Mouse (Mus musculus) liver, embryonic 11.5 days (tissue): Measurements from ENCODE around the gene Sez6. TPM values are rescaled to one million over a fixed set of nuclear protein-coding genes. Genes with fewer than 3 reads are reported as not detected.
A peak's percentile ranks its signal among the peaks of the same experiment; 100 is the strongest.

ENCODE experiments used
- ATAC-seq: fragments of 200-750 bp; cut with Nextera tagmentation; replicated peaks from 2 replicates; pipeline ENCODE4 v1.8.0; 2017; ENCODE audit warnings: moderate number of reproducible peaks, mild to moderate bottlenecking, moderate TSS enrichment, moderate library complexity; ENCODE audit not compliant: low FRiP score
- DNase-seq: peaks from one replicate; pipeline ENCODE4 v3.0.0-alpha.2; 2017; ENCODE audit warnings: low spot score
- H3K27ac ChIP-seq: fragments of 300-500 bp; sonication (generic); 2 replicates; pipeline ENCODE4 v1.5.1; 2014; ENCODE audit warnings: mild to moderate bottlenecking, low read depth, low read length, control low read depth
- H3K27me3 ChIP-seq: fragments of 300-500 bp; sonication (generic); replicated peaks from 2 replicates; pipeline ENCODE4 v1.6.1; 2014; ENCODE audit warnings: low read length, mixed read lengths; ENCODE audit not compliant: control insufficient read depth, insufficient read depth
- H3K36me3 ChIP-seq: fragments of 300-500 bp; sonication (generic); 2 replicates; pipeline ENCODE4 v1.6.1; 2014; ENCODE audit warnings: mild to moderate bottlenecking, low read length, moderate library complexity, mixed read lengths; ENCODE audit not compliant: control insufficient read depth, insufficient read depth
- H3K4me1 ChIP-seq: fragments of 300-500 bp; sonication (generic); replicated peaks from 2 replicates; pipeline ENCODE4 v1.6.1; 2014; ENCODE audit warnings: low read length, mixed read lengths; ENCODE audit not compliant: control insufficient read depth, insufficient read depth
- H3K4me2 ChIP-seq: fragments of 300-500 bp; sonication (generic); 2 replicates; pipeline ENCODE4 v1.6.1; 2014; ENCODE audit warnings: mild to moderate bottlenecking, control low read depth, moderate library complexity
- H3K4me3 ChIP-seq: fragments of 300-500 bp; sonication (generic); 2 replicates; pipeline ENCODE4 v1.5.1; 2014; ENCODE audit warnings: low read depth, low read length, control low read depth
- H3K9ac ChIP-seq: fragments of 300-500 bp; sonication (generic); 2 replicates; pipeline ENCODE4 v1.6.1; 2014; ENCODE audit warnings: low read depth, low read length, control low read depth
- H3K9me3 ChIP-seq: fragments of 300-500 bp; sonication (generic); 2 replicates; pipeline ENCODE4 v1.6.1; 2016; ENCODE audit warnings: low read length, inconsistent platforms, mixed read lengths; ENCODE audit not compliant: control insufficient read depth
- WGBS: fragments of 180-500 bp; shearing (Covaris S2); extraction: QIAGEN DNeasy Blood & Tissue Kit; methylation state at CpG from one replicate; pipeline ENCODE4 v1.1.7; 2014; 5-methylcytosine and 5-hydroxymethylcytosine counted together
- polyA plus RNA-seq: library from polyadenylated mRNA; unstranded; fragments of >200 nt; fragmentation: Nextera tagmentation; extraction: Ambion mirVana; gene quantifications from 2 replicates; pipeline ENCODE4 v1.2.1, GENCODE M21; 2014

Sez6 gene
- polyA plus RNA-seq, 1 experiment from 2014 or later = 0.36 TPM

GRCm38 (mm10) chr11:77931541-77932433 lies 1.2 kb downstream of the Sez6 start:
- 4% methylated on average over 41 of the region's 41 CpGs for WGBS
- H3K36me3 ChIP-seq = no peaks in the 10 kb centered on the region
- ATAC-seq = no peak
- no peaks in the 10 kb centered on the region for H3K9me3 ChIP-seq
- no peak for DNase-seq
- peaks cover 89% of the 10 kb centered on the region for H3K27me3 ChIP-seq
- H3K27ac ChIP-seq = no peak overlapping the region
- peak overlapping the region; percentile 48 for H3K4me3 ChIP-seq
- peak overlapping the region; percentile 85 for H3K4me2 ChIP-seq
- H3K4me1 ChIP-seq = peaks cover 9% of the 10 kb centered on the region
- H3K9ac ChIP-seq = no peak overlapping the region

- DNase-seq (no peak), ATAC-seq (no peak)
- Histone ChIP-seq H3K27me3 (peaks cover 94% of the 10 kb centered on the region), H3K9ac (no peak overlapping the region), H3K27ac (no peak overlapping the region), H3K4me3 (no peak overlapping the region), H3K4me1 (peaks cover 9% of the 10 kb centered on the region), H3K4me2 (no peak overlapping the region), H3K36me3 (no peaks in the 10 kb centered on the region), H3K9me3 (no peaks in the 10 kb centered on the region)
- 15% methylated on average over 5 of the region's 5 CpGs for WGBS
These were observed 2.0 kb downstream of the Sez6 start for GRCm38 (mm10) chr11:77932576-77932975.

- 9% methylated on average over 4 of the region's 4 CpGs for WGBS
- Histone ChIP-seq H3K36me3 (no peaks in the 10 kb centered on the region), H3K27me3 (peaks cover 90% of the 10 kb centered on the region), H3K9me3 (no peaks in the 10 kb centered on the region), H3K4me2 (no peak overlapping the region), H3K27ac (no peak overlapping the region), H3K9ac (no peak overlapping the region), H3K4me3 (no peak overlapping the region), H3K4me1 (peaks cover 9% of the 10 kb centered on the region)
- ATAC-seq (no peak), DNase-seq (no peak)
These were observed 3.5 kb downstream of the Sez6 start for GRCm38 (mm10) chr11:77934111-77934521.

- no peak for DNase-seq
- peaks cover 9% of the 10 kb centered on the region for H3K4me1 ChIP-seq
- no peak overlapping the region for H3K9ac ChIP-seq
- no peak overlapping the region for H3K4me3 ChIP-seq
- ATAC-seq = no peak
- peaks cover 84% of the 10 kb centered on the region for H3K27me3 ChIP-seq
- H3K36me3 ChIP-seq = no peaks in the 10 kb centered on the region
- no peak overlapping the region for H3K4me2 ChIP-seq
- 50% methylated on average over 5 of the region's 5 CpGs for WGBS
- H3K9me3 ChIP-seq = no peaks in the 10 kb centered on the region
- H3K27ac ChIP-seq = no peak overlapping the region
These were observed 4.1 kb downstream of the Sez6 start for GRCm38 (mm10) chr11:77934568-77935311.

GRCm38 (mm10) chr11:77936846-77937245 lies 6.2 kb downstream of the Sez6 start:
- no peak overlapping the region for H3K4me3 ChIP-seq
- no peak for DNase-seq
- no peaks in the 10 kb centered on the region for H3K36me3 ChIP-seq
- no peak overlapping the region for H3K4me2 ChIP-seq
- 8% methylated on average over 8 of the region's 8 CpGs for WGBS
- peaks cover 67% of the 10 kb centered on the region for H3K27me3 ChIP-seq
- no peaks in the 10 kb centered on the region for H3K9me3 ChIP-seq
- no peak for ATAC-seq
- no peak overlapping the region for H3K9ac ChIP-seq
- H3K27ac ChIP-seq = no peak overlapping the region
- H3K4me1 ChIP-seq = no peaks in the 10 kb centered on the region

GRCm38 (mm10) chr11:77937649-77938410 lies 7.2 kb downstream of the Sez6 start:
- Histone ChIP-seq H3K4me2 (no peak overlapping the region), H3K9me3 (no peaks in the 10 kb centered on the region), H3K4me3 (no peak overlapping the region), H3K4me1 (no peaks in the 10 kb centered on the region), H3K9ac (no peak overlapping the region), H3K27me3 (peaks cover 60% of the 10 kb centered on the region), H3K36me3 (no peaks in the 10 kb centered on the region), H3K27ac (no peak overlapping the region)
- ATAC-seq (no peak), DNase-seq (no peak)
- WGBS = 19% methylated on average over 4 of the region's 4 CpGs

- no peaks in the 10 kb centered on the region for H3K36me3 ChIP-seq
- H3K9me3 ChIP-seq = no peaks in the 10 kb centered on the region
- peaks cover 30% of the 10 kb centered on the region for H3K27me3 ChIP-seq
- no peaks in the 10 kb centered on the region for H3K4me1 ChIP-seq
- no peak overlapping the region for H3K4me3 ChIP-seq
- ATAC-seq = no peak
- no peak for DNase-seq
- WGBS = 30% methylated on average over 5 of the region's 5 CpGs
- H3K9ac ChIP-seq = no peak overlapping the region
- H3K4me2 ChIP-seq = no peak overlapping the region
- no peak overlapping the region for H3K27ac ChIP-seq
These were observed 11.6 kb downstream of the Sez6 start for GRCm38 (mm10) chr11:77942230-77942629.

- H3K4me2 ChIP-seq = no peak overlapping the region
- no peak overlapping the region for H3K27ac ChIP-seq
- H3K36me3 ChIP-seq = no peaks in the 10 kb centered on the region
- H3K9ac ChIP-seq = no peak overlapping the region
- peaks cover 53% of the 10 kb centered on the region for H3K27me3 ChIP-seq
- WGBS = 12% methylated on average over 9 of the region's 9 CpGs
- H3K9me3 ChIP-seq = no peaks in the 10 kb centered on the region
- H3K4me3 ChIP-seq = no peak overlapping the region
- no peaks in the 10 kb centered on the region for H3K4me1 ChIP-seq
- no peak for ATAC-seq
- DNase-seq = no peak
These were observed 17.3 kb downstream of the Sez6 start for GRCm38 (mm10) chr11:77947860-77948259.
